Mouse (Mus musculus) heart, postnatal 0 days (tissue): ENCODE results near the gene Gnpnat1. TPM values are rescaled to one million over a fixed set of nuclear protein-coding genes. Genes with fewer than 3 reads are reported as not detected.
A peak's percentile ranks its signal among the peaks of the same experiment; 100 is the strongest.
"Not testable (repeated sequence)": the region's sequence is repeated elsewhere in the genome, so short reads cannot be mapped to it uniquely, and the experiment has no call there.

Experiments
- ATAC-seq: fragments of 200-750 bp; cut with Nextera tagmentation; 2 replicates; pipeline ENCODE4 v1.8.0; 2017; ENCODE audit warnings: low read depth, moderate number of reproducible peaks, moderate library complexity; ENCODE audit not compliant: insufficient read depth
- DNase-seq: peaks from one replicate; pipeline ENCODE4 v3.0.0-alpha.2; 2016; ENCODE audit warnings: low spot score
- H3K27ac ChIP-seq: fragments of 300-500 bp; sonication (generic); 2 replicates; pipeline ENCODE4 v1.5.1; 2014; ENCODE audit warnings: low read depth, mild to moderate bottlenecking
- H3K27me3 ChIP-seq: fragments of 300-500 bp; sonication (generic); 2 replicates; pipeline ENCODE4 v1.6.1; 2014; ENCODE audit warnings: low read length, mixed read lengths; ENCODE audit not compliant: control insufficient read depth, insufficient read depth
- H3K36me3 ChIP-seq: fragments of 300-500 bp; sonication (generic); replicated peaks from 2 replicates; pipeline ENCODE4 v1.6.1; 2014; ENCODE audit warnings: low read length, mixed read lengths; ENCODE audit not compliant: control insufficient read depth, insufficient read depth
- H3K4me1 ChIP-seq: fragments of 300-500 bp; sonication (generic); 2 replicates; pipeline ENCODE4 v1.6.1; 2014; ENCODE audit warnings: antibody characterized with exemption; ENCODE audit not compliant: control insufficient read depth, insufficient read depth
- H3K4me2 ChIP-seq: fragments of 300-500 bp; sonication (generic); 2 replicates; pipeline ENCODE4 v1.6.1; 2014; ENCODE audit warnings: low read depth, mild to moderate bottlenecking, low read length, moderate library complexity
- H3K4me3 ChIP-seq: fragments of 300-500 bp; sonication (generic); 2 replicates; pipeline ENCODE4 v1.5.1; 2014; ENCODE audit warnings: low read depth, low read length
- H3K9ac ChIP-seq: fragments of 300-500 bp; sonication (generic); replicated peaks from 2 replicates; pipeline ENCODE4 v1.6.1; 2014; ENCODE audit warnings: low read depth, low read length, mixed read lengths
- H3K9me3 ChIP-seq: fragments of 300-500 bp; sonication (generic); replicated peaks from 2 replicates; pipeline ENCODE4 v1.6.1; 2016; ENCODE audit warnings: low read length; ENCODE audit not compliant: control insufficient read depth
- CTCF ChIP-seq: IDR thresholded peaks from 2 replicates; pipeline ENCODE4 v1.5.1; 2016; ENCODE audit warnings: antibody characterized with exemption, control low read depth, low read depth
- EP300 ChIP-seq: IDR thresholded peaks from 2 replicates; pipeline ENCODE4 v1.6.1; 2016; ENCODE audit warnings: antibody characterized with exemption, low read depth
- WGBS: fragments of 180-500 bp; shearing (Covaris S2); extraction: QIAGEN DNeasy Blood & Tissue Kit; methylation state at CpG from one replicate; pipeline ENCODE4 v1.1.7; 2014; 5-methylcytosine and 5-hydroxymethylcytosine counted together
- polyA plus RNA-seq: library from polyadenylated mRNA; unstranded; fragments of >200 nt; fragmentation: Nextera tagmentation; extraction: Ambion mirVana; gene quantifications from 2 replicates; pipeline ENCODE4 v1.2.1, GENCODE M21; 2015
- total RNA-seq: library from RNA; depleted of rRNA; stranded (reverse); fragments of >200 nt; gene quantifications from 2 replicates; pipeline ENCODE4 v1.2.3, GENCODE M21; 2014; ENCODE audit warnings: low replicate concordance; rRNA removed

Gene Gnpnat1
- total RNA-seq (5.3 and 11.0 TPM in 2 replicates), polyA plus RNA-seq (18.6 and 22.1 TPM in 2 replicates)

DNA sequence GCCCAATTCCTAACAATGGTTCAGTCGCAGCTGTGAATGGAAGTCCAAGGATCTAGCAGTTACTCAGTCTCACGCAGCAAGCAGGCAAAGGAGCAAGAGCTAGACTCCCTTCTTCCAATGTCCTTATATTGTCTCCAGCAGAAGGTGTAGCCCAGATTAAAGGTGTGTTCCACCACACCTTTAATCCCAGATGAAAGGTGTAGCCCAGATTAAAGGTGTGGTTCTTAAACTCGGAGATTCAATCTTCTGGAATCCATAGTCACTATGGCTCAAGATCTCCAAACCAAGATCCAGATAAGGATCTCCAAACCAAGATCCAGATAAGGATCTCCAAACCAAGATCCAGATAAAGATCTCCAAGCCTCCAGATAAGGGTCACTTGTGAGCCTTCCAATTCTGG, at the start of gene Gnpnat1:
Gene Gnpnat1 (minus strand): TSS at position 101 of the 400 bp plus-strand sequence.
- not testable (repeated sequence) for DNase-seq, H3K4me3 ChIP-seq, H3K9me3 ChIP-seq, H3K36me3 ChIP-seq, H3K27ac ChIP-seq, H3K4me2 ChIP-seq, H3K9ac ChIP-seq, ATAC-seq, H3K27me3 ChIP-seq, H3K4me1 ChIP-seq
- WGBS: 79% methylated on average over 1 of the region's 3 CpGs

- H3K4me1 ChIP-seq: peaks cover 54% of the 10 kb centered on the region
- no peaks in the 10 kb centered on the region for H3K27me3 ChIP-seq
- H3K4me2 ChIP-seq: no peak overlapping the region
- H3K36me3 ChIP-seq: peaks cover 14% of the 10 kb centered on the region
- 59% methylated on average over 5 of the region's 5 CpGs for WGBS
- TF ChIP-seq CTCF: no peak
- no peak for TF ChIP-seq EP300
- no peaks in the 10 kb centered on the region for H3K9me3 ChIP-seq
- H3K4me3 ChIP-seq: no peak overlapping the region
- H3K9ac ChIP-seq: peak overlapping the region; percentile 16; the same call in 1 of the 2 replicates
- H3K27ac ChIP-seq: peak overlapping the region; percentile 86
- DNase-seq: no peak
- ATAC-seq: no peak
Measured at GRCm38 (mm10) chr14:45453538-45454233, 49.0 kb upstream of the Gnpnat1 start.

DNA sequence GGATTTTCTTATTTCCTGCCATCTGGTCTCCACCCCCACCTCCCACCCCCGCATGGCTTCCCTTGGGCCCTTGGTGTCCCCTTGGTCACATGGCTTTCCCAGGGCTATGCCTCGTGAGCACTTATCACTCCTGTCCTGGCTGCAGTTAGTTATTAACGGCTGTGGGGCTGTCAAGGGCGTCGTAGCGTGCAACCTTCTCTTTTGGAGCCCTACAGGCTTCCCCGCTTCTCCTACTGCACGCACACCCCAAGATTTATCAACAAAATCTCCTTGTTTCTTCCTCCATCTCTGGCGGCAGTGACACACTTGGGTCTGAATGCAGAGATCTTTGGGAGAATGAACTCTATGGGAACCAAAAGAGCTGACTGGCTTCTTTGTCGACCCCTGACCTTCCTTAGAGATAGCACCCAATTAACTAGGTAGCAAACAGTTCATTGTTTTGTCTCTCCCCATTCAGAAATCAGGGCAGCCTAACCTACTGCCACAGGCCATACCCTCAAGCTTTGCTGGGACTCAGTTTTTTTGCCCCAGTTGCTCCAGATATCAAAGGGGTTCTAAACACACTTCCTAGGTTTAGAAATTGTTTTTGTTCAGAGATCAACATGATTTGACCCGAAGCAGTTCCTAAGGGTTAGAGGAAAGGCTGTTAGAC, 48.3 kb upstream of the Gnpnat1 start:
- no peaks in the 10 kb centered on the region for H3K9me3 ChIP-seq
- no peaks in the 10 kb centered on the region for H3K27me3 ChIP-seq
- H3K4me1 ChIP-seq: peaks cover 54% of the 10 kb centered on the region
- peak overlapping the region; percentile 86 for H3K27ac ChIP-seq
- 7% methylated on average over 11 of the region's 11 CpGs for WGBS
- peak; percentile 77 for ATAC-seq
- peak; percentile 92 for TF ChIP-seq EP300
- no peak for TF ChIP-seq CTCF
- H3K36me3 ChIP-seq: peaks cover 7% of the 10 kb centered on the region
- peak; percentile 65 for DNase-seq
- H3K4me2 ChIP-seq: no peak overlapping the region; the same call in 1 of the 2 replicates
- no peak overlapping the region; the same call in 1 of the 2 replicates for H3K9ac ChIP-seq
- H3K4me3 ChIP-seq: no peak overlapping the region

DNA sequence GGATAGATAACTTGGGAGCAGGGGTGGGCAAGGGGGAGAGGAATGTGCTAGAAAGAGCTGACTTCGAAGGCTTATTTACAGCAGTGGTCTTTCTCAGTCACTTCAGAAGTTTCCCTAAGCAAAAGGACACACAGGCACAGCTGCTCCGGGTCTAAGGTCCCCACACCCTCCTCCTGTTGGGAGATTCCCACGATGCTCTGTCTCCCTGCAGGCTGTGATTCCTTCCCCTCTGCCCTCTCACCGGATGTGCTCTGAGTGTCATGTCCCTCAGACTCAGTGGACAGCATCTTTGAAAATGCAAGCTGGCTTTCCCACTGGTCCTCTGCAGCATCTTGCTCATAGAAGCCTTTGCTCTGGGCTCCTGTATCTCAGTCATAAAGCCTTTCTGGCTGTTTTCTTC, 47.4 kb upstream of the Gnpnat1 start:
- Histone ChIP-seq H3K27ac (peak overlapping the region; percentile 86), H3K4me1 (peaks cover 51% of the 10 kb centered on the region), H3K9ac (no peak overlapping the region), H3K27me3 (no peaks in the 10 kb centered on the region), H3K4me3 (no peak overlapping the region), H3K36me3 (no peaks in the 10 kb centered on the region), H3K9me3 (no peaks in the 10 kb centered on the region), H3K4me2 (no peak overlapping the region)
- ATAC-seq (no peak), DNase-seq (no peak)
- TF ChIP-seq CTCF (no peak), EP300 (no peak)
- 37% methylated on average over 4 of the region's 4 CpGs for WGBS

DNA sequence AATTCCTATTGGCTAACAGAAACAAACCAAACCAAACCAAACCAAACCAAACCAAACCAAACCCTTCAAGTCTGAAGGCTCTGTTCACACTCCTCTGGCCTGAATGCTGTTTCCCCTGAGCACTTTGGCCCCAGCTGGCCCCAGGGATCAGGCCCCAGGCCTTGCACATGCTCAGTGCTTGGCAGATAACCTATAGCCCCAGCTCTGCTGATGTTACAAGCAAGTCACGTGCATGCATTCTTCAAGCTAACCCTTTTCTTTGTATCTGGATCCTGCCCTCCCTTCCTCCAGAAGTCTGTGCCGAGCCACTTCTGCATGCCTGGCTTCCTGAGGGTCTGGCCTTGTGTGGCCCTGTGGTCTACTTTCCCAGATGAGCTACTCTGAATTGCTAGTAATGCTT, 46.4 kb upstream of the Gnpnat1 start:
- no peak for TF ChIP-seq EP300
- no peak for TF ChIP-seq CTCF
- Histone ChIP-seq H3K36me3 (no peaks in the 10 kb centered on the region), H3K4me2 (no peak overlapping the region), H3K9ac (no peak overlapping the region), H3K4me3 (no peak overlapping the region), H3K27ac (peak overlapping the region; percentile 9), H3K9me3 (no peaks in the 10 kb centered on the region), H3K27me3 (no peaks in the 10 kb centered on the region), H3K4me1 (peaks cover 44% of the 10 kb centered on the region)
- 16% methylated on average over 2 of the region's 2 CpGs for WGBS
- 0 out of 2 replicates have a peak, but pooled peaks have one; percentile 17 for ATAC-seq
- DNase-seq: peak; percentile 66
